Mouse (Mus musculus): Measurements from ENCODE around the gene Slc25a35.

DNA sequence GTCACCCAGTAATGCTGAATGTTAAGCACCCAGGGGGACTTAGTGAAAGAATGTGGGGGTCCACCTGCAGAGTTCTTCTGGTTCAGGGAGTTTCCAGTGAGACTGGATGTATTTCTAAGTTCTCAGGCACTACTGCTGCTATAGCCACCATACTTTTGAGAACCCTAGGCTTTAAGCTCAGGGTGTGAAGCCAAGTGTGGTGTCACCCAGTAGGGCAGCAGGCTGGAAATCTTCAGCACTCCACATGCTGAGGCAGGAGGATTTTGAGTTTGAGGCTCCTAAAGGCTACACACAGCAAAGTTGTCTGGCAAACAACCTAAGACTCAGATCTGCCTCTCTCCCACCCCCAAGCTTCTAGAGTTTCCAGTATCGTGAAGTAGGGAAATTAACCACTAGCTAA lies 1.4 kb upstream of the Slc25a35 start:
- TF ChIP-seq GATA1 (IDR thresholded peaks at IDR 0.05; ENCODE audit: borderline replicate concordance, low read length) (no peak), FLI1 (IDR thresholded peaks at IDR 0.05; ENCODE audit: low read length) (no peak)
